Mouse (Mus musculus) layer of hippocampus, adult 11-12 months (tissue): ENCODE results near the gene Ucn.
A peak's percentile ranks its signal among the peaks of the same experiment; 100 is the strongest.

Source experiments
- DNase-seq: peaks from one replicate; pipeline ENCODE4 v3.0.0; 2022; ENCODE audit warnings: low spot score

Gene Ucn

GRCm38 (mm10) chr5:31108000-31108490 lies 30.6 kb downstream of the Ucn start, which contains the start of gene Slc30a3:
TSS of gene Slc30a3 (minus strand) at chr5:31108237.
- no peak for DNase-seq

- no peak for DNase-seq
Observed at GRCm38 (mm10) chr5:31105814-31106335, 32.8 kb downstream of the Ucn start, which contains the start of gene Dnajc5g. TSS of gene Dnajc5g (plus strand) at chr5:31106285.

- no peak for DNase-seq
Observed at GRCm38 (mm10) chr5:31095711-31096480, 42.7 kb downstream of the Ucn start.

GRCm38 (mm10) chr5:31094799-31095691 lies 43.6 kb downstream of the Ucn start:
- DNase-seq = no peak

GRCm38 (mm10) chr5:31094100-31094798 lies 44.4 kb downstream of the Ucn start:
- no peak for DNase-seq

- DNase-seq = peak; percentile 64
Observed at GRCm38 (mm10) chr5:31093151-31094041, 45.2 kb downstream of the Ucn start.

- peak; percentile 63 for DNase-seq
Observed at GRCm38 (mm10) chr5:31092231-31092975, 46.2 kb downstream of the Ucn start.
